Mouse (Mus musculus) heart, embryonic 14.5 days (tissue): Measurements from ENCODE around the gene Rac2. TPM values are rescaled to one million over a fixed set of nuclear protein-coding genes. Genes with fewer than 3 reads are reported as not detected.
A peak's percentile ranks its signal among the peaks of the same experiment; 100 is the strongest.

Source experiments
- ATAC-seq: fragments of 200-750 bp; cut with Nextera tagmentation; 2 replicates; pipeline ENCODE4 v1.8.0; 2017; ENCODE audit warnings: low read depth, moderate TSS enrichment; ENCODE audit not compliant: insufficient number of reproducible peaks, insufficient read depth, low FRiP score
- H3K27ac ChIP-seq, 2 experiments: fragments of 200-500 bp in 1 of 2; fragments of 300-500 bp in 1 of 2; sonication (generic) in 1 of 2; replicated peaks in 1 of 2; 2 replicates each; pipeline ENCODE4 v1.5.1; 2012 to 2014; ENCODE audit warnings: low read depth in 2 of 2, low read length in 2 of 2, control low read depth in 1 of 2, mild to moderate bottlenecking in 1 of 2, mixed read lengths in 1 of 2; ENCODE audit not compliant: control insufficient read depth in 1 of 2, insufficient read depth in 1 of 2
- H3K27me3 ChIP-seq: fragments of 300-500 bp; sonication (generic); 2 replicates; pipeline ENCODE4 v1.6.1; 2014; ENCODE audit warnings: mild to moderate bottlenecking, low read length, control low read depth; ENCODE audit not compliant: control insufficient read depth, insufficient read depth
- H3K36me3 ChIP-seq: fragments of 300-500 bp; sonication (generic); 2 replicates; pipeline ENCODE4 v1.6.1; 2014; ENCODE audit warnings: mild to moderate bottlenecking, control low read depth, low read length, mixed read lengths; ENCODE audit not compliant: control insufficient read depth, insufficient read depth
- H3K4me1 ChIP-seq, 2 experiments: fragments of 200-500 bp in 1 of 2; fragments of 300-500 bp in 1 of 2; sonication (generic) in 1 of 2; 2 replicates each; pipeline ENCODE4 v1.6.1; 2012 to 2014; ENCODE audit warnings: low read length in 2 of 2, control low read depth in 1 of 2, mixed read lengths in 1 of 2; ENCODE audit not compliant: control insufficient read depth in 2 of 2, insufficient read depth in 2 of 2
- H3K4me2 ChIP-seq: fragments of 300-500 bp; sonication (generic); 2 replicates; pipeline ENCODE4 v1.6.1; 2014; ENCODE audit warnings: mild to moderate bottlenecking, low read length
- H3K4me3 ChIP-seq, 2 experiments: fragments of 200-500 bp in 1 of 2; fragments of 300-500 bp in 1 of 2; sonication (generic) in 1 of 2; 2 replicates each; pipeline ENCODE4 v1.5.1; 2012 to 2014; ENCODE audit warnings: low read length in 2 of 2, mild to moderate bottlenecking in 2 of 2, control low read depth in 1 of 2, low read depth in 1 of 2, moderate library complexity in 1 of 2; ENCODE audit not compliant: control insufficient read depth in 1 of 2, insufficient read depth in 1 of 2
- H3K9ac ChIP-seq: fragments of 300-500 bp; sonication (generic); 2 replicates; pipeline ENCODE4 v1.6.1; 2014; ENCODE audit warnings: mild to moderate bottlenecking, low read length
- H3K9me3 ChIP-seq: fragments of 300-500 bp; sonication (generic); 2 replicates; pipeline ENCODE4 v1.6.1; 2016; ENCODE audit warnings: low read length, control low read depth; ENCODE audit not compliant: control insufficient read depth
- WGBS: fragments of 180-500 bp; shearing (Covaris S2); extraction: QIAGEN DNeasy Blood & Tissue Kit; methylation state at CpG from one replicate; pipeline ENCODE4 v1.1.7; 2014; 5-methylcytosine and 5-hydroxymethylcytosine counted together
- polyA plus RNA-seq: library from polyadenylated mRNA; unstranded; fragments of >200 nt; fragmentation: Nextera tagmentation; extraction: Ambion mirVana; gene quantifications from 2 replicates; pipeline ENCODE4 v1.2.1, GENCODE M21; 2014

The Rac2 gene
- polyA plus RNA-seq, 1 experiment from 2014 or later, result 8.1 TPM

- H3K27me3 ChIP-seq, result peaks cover 29% of the 10 kb centered on the region
- H3K36me3 ChIP-seq, result no peaks in the 10 kb centered on the region
- ATAC-seq, result no peak
- H3K4me3 ChIP-seq, result no peak overlapping the region
- no peak overlapping the region for H3K4me2 ChIP-seq
- H3K4me1 ChIP-seq, result peaks cover 21 to 38% of the 10 kb centered on the region in 2 experiments
- 72% methylated on average over 15 of the region's 15 CpGs for WGBS
- H3K27ac ChIP-seq, result no peak overlapping the region
- no peak overlapping the region for H3K9ac ChIP-seq
- H3K9me3 ChIP-seq, result no peaks in the 10 kb centered on the region
These were observed 28.5 kb downstream of the Rac2 start for GRCm38 (mm10) chr15:78544041-78544440.

DNA sequence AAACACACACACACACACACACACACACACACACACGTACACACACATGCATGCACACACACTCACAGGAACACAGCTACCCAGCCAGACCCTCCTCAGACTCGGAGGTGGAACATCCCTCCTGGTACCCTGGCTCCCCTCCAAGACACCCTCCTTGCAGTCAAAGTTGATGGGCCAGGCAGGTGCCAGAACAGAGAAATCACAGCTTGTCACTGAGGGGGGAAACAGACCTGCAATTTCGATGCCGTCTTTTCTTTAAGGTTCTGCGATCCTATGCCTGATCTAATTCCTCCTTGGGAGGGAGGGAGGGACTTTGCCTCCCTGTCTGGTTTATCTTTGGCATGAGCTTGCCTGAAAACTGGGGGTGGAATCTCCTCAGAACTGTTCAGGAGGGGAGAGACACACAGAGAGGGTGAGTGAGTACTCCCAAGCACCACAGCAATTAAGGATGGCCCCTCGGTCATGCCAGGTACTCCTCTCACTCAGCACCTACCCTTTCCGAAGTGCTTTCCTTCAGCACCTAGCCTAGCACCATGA, 29.7 kb downstream of the Rac2 start:
- WGBS, result 50% methylated on average over 7 of the region's 7 CpGs
- Histone ChIP-seq H3K27me3 (peaks cover 34% of the 10 kb centered on the region), H3K4me2 (no peak overlapping the region), H3K9ac (no peak overlapping the region), H3K27ac (no peak overlapping the region), H3K9me3 (no peaks in the 10 kb centered on the region), H3K4me3 (no peak overlapping the region), H3K36me3 (no peaks in the 10 kb centered on the region), H3K4me1 (peaks cover 20 to 31% of the 10 kb centered on the region in 2 experiments)
- ATAC-seq, result no peak

DNA sequence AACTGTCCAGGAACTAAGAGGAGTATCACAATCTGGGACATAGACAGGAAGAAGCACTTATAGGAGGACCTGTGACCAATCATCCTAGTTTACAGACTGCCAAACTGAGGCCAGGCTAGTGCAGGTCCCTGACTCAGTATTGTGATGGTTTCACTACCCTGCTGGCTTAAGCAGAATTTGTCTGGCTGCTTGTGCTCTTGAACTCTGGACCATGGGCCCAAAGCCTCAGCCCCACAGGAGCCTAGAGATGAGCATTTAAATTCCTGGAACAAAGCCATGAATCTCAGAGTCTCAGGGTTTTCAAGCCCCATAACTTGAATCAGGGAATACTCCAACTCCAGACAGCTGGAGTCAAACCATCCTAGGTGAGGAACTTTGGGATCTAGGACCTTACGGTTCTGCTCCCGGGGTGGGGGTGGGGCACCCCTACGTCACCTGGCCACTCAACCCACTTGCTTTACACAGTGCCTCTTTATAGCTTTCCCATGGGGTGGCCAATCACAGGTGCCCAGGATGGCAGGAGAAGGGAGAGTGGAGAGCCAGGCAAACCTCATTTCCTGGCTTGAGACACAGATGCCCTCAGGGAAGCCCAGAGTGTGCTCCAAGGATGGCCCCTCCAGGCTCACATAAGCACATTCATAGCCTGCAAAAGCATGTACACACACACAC, 30.4 kb downstream of the Rac2 start:
- WGBS, result 70% methylated on average over 3 of the region's 3 CpGs
- Histone ChIP-seq H3K4me3 (no peak overlapping the region), H3K9ac (peak overlapping the region; percentile 31; the same call in 1 of the 2 replicates), H3K4me1 (peaks cover 20 to 28% of the 10 kb centered on the region in 2 experiments), H3K4me2 (peak overlapping the region; percentile 5; the same call in 1 of the 2 replicates), H3K9me3 (no peaks in the 10 kb centered on the region), H3K27ac (peak overlapping the region in 1 of 2 experiments; percentile 60; a peak in 2 of 4 replicates), H3K36me3 (no peaks in the 10 kb centered on the region), H3K27me3 (peaks cover 34% of the 10 kb centered on the region)
- no peak for ATAC-seq

DNA sequence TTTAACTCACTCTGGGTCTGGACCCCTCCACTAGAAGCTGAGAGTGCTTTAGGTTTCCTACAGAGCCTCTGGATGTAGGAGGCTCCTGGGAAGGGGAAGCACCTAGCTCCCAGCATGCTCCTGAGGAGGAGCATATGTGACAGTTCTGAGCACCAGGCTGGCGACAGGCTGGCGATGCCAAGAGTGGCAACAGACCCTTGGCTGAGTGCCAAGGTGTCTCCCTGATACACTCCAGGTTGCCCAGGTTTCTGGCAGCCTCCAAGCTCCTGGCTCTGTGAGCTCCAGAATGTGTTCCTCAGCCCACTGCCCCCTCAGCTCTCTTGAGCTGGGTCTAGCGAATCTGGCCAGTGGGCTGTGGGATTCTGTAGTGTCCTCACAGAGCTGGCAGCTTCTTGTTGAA, 31.0 kb downstream of the Rac2 start:
- H3K4me2 ChIP-seq, result peak overlapping the region; percentile 5; the same call in 1 of the 2 replicates
- WGBS, result 4% methylated on average over 3 of the region's 3 CpGs
- peaks cover 20 to 28% of the 10 kb centered on the region in 2 experiments for H3K4me1 ChIP-seq
- H3K27ac ChIP-seq, result peak overlapping the region in 1 of 2 experiments; percentile 60; a peak in 2 of 4 replicates
- peak; percentile 65 for ATAC-seq
- H3K4me3 ChIP-seq, result no peak overlapping the region
- peak overlapping the region; percentile 31; the same call in 1 of the 2 replicates for H3K9ac ChIP-seq
- H3K27me3 ChIP-seq, result peaks cover 34% of the 10 kb centered on the region
- no peaks in the 10 kb centered on the region for H3K9me3 ChIP-seq
- H3K36me3 ChIP-seq, result no peaks in the 10 kb centered on the region

- peaks cover 34% of the 10 kb centered on the region for H3K27me3 ChIP-seq
- no peak overlapping the region for H3K4me2 ChIP-seq
- no peaks in the 10 kb centered on the region for H3K36me3 ChIP-seq
- H3K27ac ChIP-seq, result peak overlapping the region in 1 of 2 experiments; percentile 45; a peak in 1 of 4 replicates
- ATAC-seq, result no peak
- H3K4me1 ChIP-seq, result peaks cover 20 to 28% of the 10 kb centered on the region in 2 experiments
- 78% methylated on average over 3 of the region's 3 CpGs for WGBS
- no peak overlapping the region for H3K9ac ChIP-seq
- no peak overlapping the region for H3K4me3 ChIP-seq
- no peaks in the 10 kb centered on the region for H3K9me3 ChIP-seq
These were observed 31.5 kb downstream of the Rac2 start for GRCm38 (mm10) chr15:78541036-78541435.

- H3K4me1 ChIP-seq, result peaks cover 7 to 10% of the 10 kb centered on the region in 2 experiments
- no peaks in the 10 kb centered on the region for H3K9me3 ChIP-seq
- no peak overlapping the region for H3K4me3 ChIP-seq
- peaks cover 14% of the 10 kb centered on the region for H3K27me3 ChIP-seq
- no peak overlapping the region for H3K4me2 ChIP-seq
- no peak for ATAC-seq
- WGBS, result 62% methylated on average over 10 of the region's 10 CpGs
- no peak overlapping the region for H3K27ac ChIP-seq
- H3K9ac ChIP-seq, result no peak overlapping the region
- no peaks in the 10 kb centered on the region for H3K36me3 ChIP-seq
These were observed 36.7 kb downstream of the Rac2 start for GRCm38 (mm10) chr15:78535723-78536421.

- H3K4me1 ChIP-seq, result peaks cover 22 to 33% of the 10 kb centered on the region in 2 experiments
- no peak overlapping the region for H3K9ac ChIP-seq
- H3K4me2 ChIP-seq, result no peak overlapping the region
- ATAC-seq, result no peak
- no peaks in the 10 kb centered on the region for H3K9me3 ChIP-seq
- H3K27ac ChIP-seq, result no peak overlapping the region
- no peaks in the 10 kb centered on the region for H3K36me3 ChIP-seq
- 77% methylated on average over 10 of the region's 10 CpGs for WGBS
- peaks cover 2% of the 10 kb centered on the region; the same call in 1 of the 2 replicates for H3K27me3 ChIP-seq
- no peak overlapping the region for H3K4me3 ChIP-seq
These were observed 39.2 kb downstream of the Rac2 start for GRCm38 (mm10) chr15:78533346-78533835.
